Mouse (Mus musculus) spleen, adult 2 months (tissue): ENCODE results near the gene Tcf7l1. TPM values are rescaled to one million over a fixed set of nuclear protein-coding genes. Genes with fewer than 3 reads are reported as not detected.

Experiments used
- DNase-seq, 2 experiments: peaks; one replicate each; pipeline versions ENCODE4 v3.0.0 to v3.0.0-alpha.2; 2012 to 2021; ENCODE audit warnings: low spot score in 2 of 2, low read depth in 1 of 2
- H3K27ac ChIP-seq: fragments of 200-500 bp; 2 replicates; pipeline ENCODE4 v1.5.1; 2012; ENCODE audit warnings: low read length, inconsistent platforms; ENCODE audit not compliant: insufficient read depth
- H3K27me3 ChIP-seq: fragments of 200-500 bp; 2 replicates; pipeline ENCODE4 v1.6.1; 2012; ENCODE audit warnings: mild to moderate bottlenecking, moderate library complexity, low read length, inconsistent platforms; ENCODE audit not compliant: control insufficient read depth, insufficient read depth
- H3K36me3 ChIP-seq: fragments of 200-500 bp; 2 replicates; pipeline ENCODE4 v1.6.1; 2012; ENCODE audit warnings: mild to moderate bottlenecking, low read length, inconsistent platforms; ENCODE audit not compliant: control insufficient read depth, insufficient read depth
- H3K4me1 ChIP-seq: fragments of 200-500 bp; 2 replicates; pipeline ENCODE4 v1.6.1; 2011; ENCODE audit warnings: inconsistent platforms; ENCODE audit not compliant: control insufficient read depth, insufficient read depth, insufficient read length
- H3K4me3 ChIP-seq: fragments of 200-500 bp; 2 replicates; pipeline ENCODE4 v1.5.1; 2011; ENCODE audit warnings: mild to moderate bottlenecking, inconsistent platforms; ENCODE audit not compliant: insufficient read depth, insufficient read length; ENCODE audit errors: extremely low read depth
- CTCF ChIP-seq: fragments of 200-500 bp; IDR thresholded peaks from 2 replicates; pipeline ENCODE4 v1.5.1; 2011; ENCODE audit warnings: mild to moderate bottlenecking, inconsistent platforms; ENCODE audit not compliant: insufficient read depth, insufficient read length, insufficient replicate concordance; ENCODE audit errors: extremely low read depth
- POLR2A ChIP-seq: fragments of 200-500 bp; IDR thresholded peaks from 2 replicates; pipeline ENCODE4 v1.6.1; 2011; ENCODE audit warnings: low read depth, low read length, inconsistent platforms
- WGBS: fragments of 180-500 bp; shearing (Covaris S2); methylation state at CpG from one replicate; pipeline ENCODE4 v1.1.7; 2018; 5-methylcytosine and 5-hydroxymethylcytosine counted together
- polyA plus RNA-seq: library from polyadenylated mRNA; depleted of rRNA; stranded (reverse); fragments of >200 nt; gene quantifications from 2 replicates; pipeline ENCODE4 v1.2.3, GENCODE M21; 2012

Tcf7l1 gene
- polyA plus RNA-seq, 1 experiment, result 10.5 TPM

GRCm38 (mm10) chr6:72802119-72802518 is 13.1 kb upstream of the Tcf7l1 start:
- no peak overlapping the region for H3K27ac ChIP-seq
- no peak overlapping the region for H3K4me3 ChIP-seq
- no peak for DNase-seq
- H3K27me3 ChIP-seq, result no peaks in the 10 kb centered on the region
- no peaks in the 10 kb centered on the region for H3K4me1 ChIP-seq
- H3K36me3 ChIP-seq, result no peaks in the 10 kb centered on the region
- TF ChIP-seq POLR2A (no peak), CTCF (no peak)
- 80% methylated on average over 6 of the region's 6 CpGs for WGBS

GRCm38 (mm10) chr6:72800641-72801040 is 11.6 kb upstream of the Tcf7l1 start:
- 47% methylated on average over 2 of the region's 2 CpGs for WGBS

GRCm38 (mm10) chr6:72797763-72798162 is 8.7 kb upstream of the Tcf7l1 start:
- Histone ChIP-seq H3K4me1 (no peaks in the 10 kb centered on the region), H3K27ac (no peak overlapping the region), H3K36me3 (no peaks in the 10 kb centered on the region), H3K27me3 (no peaks in the 10 kb centered on the region), H3K4me3 (no peak overlapping the region)
- no peak for TF ChIP-seq CTCF
- no peak for TF ChIP-seq POLR2A
- no peak for DNase-seq

More at GRCm38 (mm10) chr6:72800641-72801040, 11.6 kb upstream of the Tcf7l1 start:
- Histone ChIP-seq H3K27me3 (no peaks in the 10 kb centered on the region), H3K4me3 (no peak overlapping the region), H3K27ac (no peak overlapping the region), H3K4me1 (no peaks in the 10 kb centered on the region), H3K36me3 (no peaks in the 10 kb centered on the region)
- DNase-seq, result no peak
- no peak for TF ChIP-seq POLR2A
- TF ChIP-seq CTCF, result no peak

GRCm38 (mm10) chr6:72795444-72795843 is 6.4 kb upstream of the Tcf7l1 start:
- no peak for DNase-seq
- Histone ChIP-seq H3K27ac (no peak overlapping the region), H3K27me3 (0 out of 2 replicates have a peak, but pooled peaks cover 3% of the 10 kb centered on the region), H3K4me1 (no peaks in the 10 kb centered on the region), H3K4me3 (no peak overlapping the region), H3K36me3 (no peaks in the 10 kb centered on the region)
- no peak for TF ChIP-seq POLR2A
- TF ChIP-seq CTCF, result no peak
- 85% methylated on average over 16 of the region's 16 CpGs for WGBS

- Histone ChIP-seq H3K27me3 (0 out of 2 replicates have a peak, but pooled peaks cover 3% of the 10 kb centered on the region), H3K4me3 (no peak overlapping the region), H3K36me3 (no peaks in the 10 kb centered on the region), H3K27ac (no peak overlapping the region), H3K4me1 (no peaks in the 10 kb centered on the region)
- 79% methylated on average over 7 of the region's 7 CpGs for WGBS
- no peak for DNase-seq
- TF ChIP-seq POLR2A (no peak), CTCF (no peak)
Observed at GRCm38 (mm10) chr6:72794870-72795269, 5.8 kb upstream of the Tcf7l1 start.

GRCm38 (mm10) chr6:72792641-72793040 is 3.6 kb upstream of the Tcf7l1 start:
- TF ChIP-seq CTCF, result no peak
- no peak for DNase-seq
- Histone ChIP-seq H3K4me1 (0 out of 2 replicates have a peak, but pooled peaks cover 3% of the 10 kb centered on the region), H3K4me3 (no peak overlapping the region), H3K36me3 (no peaks in the 10 kb centered on the region), H3K27ac (no peak overlapping the region), H3K27me3 (peaks cover 14% of the 10 kb centered on the region)
- WGBS, result 90% methylated on average over 8 of the region's 8 CpGs

GRCm38 (mm10) chr6:72787948-72788891 is 834 bp downstream of the Tcf7l1 start:
- Histone ChIP-seq H3K27me3 (peaks cover 14% of the 10 kb centered on the region), H3K4me1 (0 out of 2 replicates have a peak, but pooled peaks cover 3% of the 10 kb centered on the region), H3K27ac (peak overlapping the region; percentile 16; the same call in 1 of the 2 replicates), H3K36me3 (no peaks in the 10 kb centered on the region), H3K4me3 (peak overlapping the region; percentile 65)
- 10% methylated on average over 69 of the region's 69 CpGs for WGBS
- no peak for TF ChIP-seq CTCF
- no peak for TF ChIP-seq POLR2A
- no peak for DNase-seq
